Mouse (Mus musculus) 3134 (cell line): ENCODE data around the gene Dll1.

Experiments used
- DNase-seq: peaks from one replicate; pipeline ENCODE4 v3.0.0-alpha.2; 2011; ENCODE audit warnings: low spot score; ENCODE audit not compliant: insufficient read length; ENCODE audit errors: extremely low read depth

Dll1 gene

GRCm38 (mm10) chr17:15337906-15338305, 38.8 kb downstream of the Dll1 start:
- DNase-seq, result no peak

- DNase-seq, result no peak
These were observed 46.8 kb downstream of the Dll1 start for GRCm38 (mm10) chr17:15329740-15330318.

GRCm38 (mm10) chr17:15327106-15327505, 49.6 kb downstream of the Dll1 start:
- DNase-seq, result no peak

GRCm38 (mm10) chr17:15325976-15326842, 50.5 kb downstream of the Dll1 start:
- DNase-seq, result no peak

- no peak for DNase-seq
These were observed 53.4 kb downstream of the Dll1 start for GRCm38 (mm10) chr17:15323191-15323834.
